Mouse (Mus musculus): ENCODE results near the gene Cdkl3. TPM values are rescaled to one million over a fixed set of nuclear protein-coding genes. Genes with fewer than 3 reads are reported as not detected.
A peak's percentile ranks its signal among the peaks of the same experiment; 100 is the strongest.

The Cdkl3 gene
- polyA plus RNA-seq, 1 experiment: 0.24 TPM

GRCm38 (mm10) chr11:52089291-52089690 is 85.3 kb downstream of the Cdkl3 start:
- Histone ChIP-seq H3K27ac (ENCODE audit: insufficient read depth, low read depth, low read length) (no peak overlapping the region), H3K36me3 (ENCODE audit: control insufficient read depth, insufficient read depth, low read length) (no peaks in the 10 kb centered on the region), H3K27me3 (ENCODE audit: control insufficient read depth, insufficient read depth, low read length) (no peaks in the 10 kb centered on the region), H3K4me1 (ENCODE audit: control insufficient read depth, insufficient read depth, insufficient read length, low read length) (no peaks in the 10 kb centered on the region), H3K4me3 (ENCODE audit: low read depth, low read length) (no peak overlapping the region)
- TF ChIP-seq CTCF (IDR thresholded peaks at IDR 0.05; ENCODE audit: extremely low read depth, insufficient read length, insufficient replicate concordance, low read depth, low read length) (no peak), POLR2A (IDR thresholded peaks at IDR 0.05; ENCODE audit: low read depth, low read length) (no peak)
- 63% methylated on average over 8 of the region's 8 CpGs for WGBS

GRCm38 (mm10) chr11:52091261-52091660 is 87.2 kb downstream of the Cdkl3 start:
- TF ChIP-seq POLR2A (IDR thresholded peaks at IDR 0.05; ENCODE audit: low read depth, low read length): no peak
- no peak for TF ChIP-seq CTCF (IDR thresholded peaks at IDR 0.05; ENCODE audit: extremely low read depth, insufficient read length, insufficient replicate concordance, low read depth, low read length)
- Histone ChIP-seq H3K27me3 (ENCODE audit: control insufficient read depth, insufficient read depth, low read length) (no peaks in the 10 kb centered on the region), H3K27ac (ENCODE audit: insufficient read depth, low read depth, low read length) (no peak overlapping the region), H3K4me1 (ENCODE audit: control insufficient read depth, insufficient read depth, insufficient read length, low read length) (peaks cover 3% of the 10 kb centered on the region), H3K36me3 (ENCODE audit: control insufficient read depth, insufficient read depth, low read length) (no peaks in the 10 kb centered on the region), H3K4me3 (ENCODE audit: low read depth, low read length) (no peak overlapping the region)
- 85% methylated on average over 9 of the region's 9 CpGs for WGBS

GRCm38 (mm10) chr11:52094568-52094967 is 90.5 kb downstream of the Cdkl3 start:
- no peak overlapping the region for H3K4me3 ChIP-seq (ENCODE audit: low read depth, low read length)
- H3K27ac ChIP-seq (ENCODE audit: insufficient read depth, low read depth, low read length): peak overlapping the region; percentile 74
- H3K36me3 ChIP-seq (ENCODE audit: control insufficient read depth, insufficient read depth, low read length): no peaks in the 10 kb centered on the region
- no peaks in the 10 kb centered on the region for H3K27me3 ChIP-seq (ENCODE audit: control insufficient read depth, insufficient read depth, low read length)
- 22% methylated on average over 5 of the region's 5 CpGs for WGBS
- TF ChIP-seq CTCF (IDR thresholded peaks at IDR 0.05; ENCODE audit: extremely low read depth, insufficient read length, insufficient replicate concordance, low read depth, low read length) (no peak), POLR2A (IDR thresholded peaks at IDR 0.05; ENCODE audit: low read depth, low read length) (no peak)
- peaks cover 12% of the 10 kb centered on the region for H3K4me1 ChIP-seq (ENCODE audit: control insufficient read depth, insufficient read depth, insufficient read length, low read length)

GRCm38 (mm10) chr11:52097016-52097415 is 93.0 kb downstream of the Cdkl3 start:
- 78% methylated on average over 3 of the region's 3 CpGs for WGBS
- no peaks in the 10 kb centered on the region for H3K27me3 ChIP-seq (ENCODE audit: control insufficient read depth, insufficient read depth, low read length)
- no peaks in the 10 kb centered on the region for H3K36me3 ChIP-seq (ENCODE audit: control insufficient read depth, insufficient read depth, low read length)
- no peak overlapping the region for H3K4me3 ChIP-seq (ENCODE audit: low read depth, low read length)
- H3K27ac ChIP-seq (ENCODE audit: insufficient read depth, low read depth, low read length): no peak overlapping the region
- TF ChIP-seq CTCF (IDR thresholded peaks at IDR 0.05; ENCODE audit: extremely low read depth, insufficient read length, insufficient replicate concordance, low read depth, low read length) (no peak), POLR2A (IDR thresholded peaks at IDR 0.05; ENCODE audit: low read depth, low read length) (no peak)
- H3K4me1 ChIP-seq (ENCODE audit: control insufficient read depth, insufficient read depth, insufficient read length, low read length): peaks cover 17% of the 10 kb centered on the region

GRCm38 (mm10) chr11:52097596-52097995 is 93.6 kb downstream of the Cdkl3 start:
- no peak overlapping the region for H3K4me3 ChIP-seq (ENCODE audit: low read depth, low read length)
- 57% methylated on average over 2 of the region's 2 CpGs for whole genome bisulfite sequencing

GRCm38 (mm10) chr11:52098398-52098946 is 94.5 kb downstream of the Cdkl3 start, which contains the start of gene Ppp2ca:
TSS of gene Ppp2ca (plus strand) at chr11:52098681.
- Histone ChIP-seq H3K4me1 (ENCODE audit: control insufficient read depth, insufficient read depth, insufficient read length, low read length) (peaks cover 17% of the 10 kb centered on the region), H3K27ac (ENCODE audit: insufficient read depth, low read depth, low read length) (peak within 1 kb of the TSS; percentile 94), H3K36me3 (ENCODE audit: control insufficient read depth, insufficient read depth, low read length) (no peaks in the 10 kb centered on the region), H3K4me3 (ENCODE audit: low read depth, low read length) (peak within 1 kb of the TSS; percentile 91), H3K27me3 (ENCODE audit: control insufficient read depth, insufficient read depth, low read length) (no peaks in the 10 kb centered on the region)
- TF ChIP-seq POLR2A (IDR thresholded peaks at IDR 0.05; ENCODE audit: low read depth, low read length) (peak; percentile 56; the same call in 1 of the 2 replicates), CTCF (IDR thresholded peaks at IDR 0.05; ENCODE audit: extremely low read depth, insufficient read length, insufficient replicate concordance, low read depth, low read length) (0 out of 2 replicates have a peak, but pooled peaks have one; percentile 10)
- under 1% methylated on average over 53 of the region's 53 CpGs for WGBS

More at GRCm38 (mm10) chr11:52097596-52097995, 93.6 kb downstream of the Cdkl3 start:
- Histone ChIP-seq H3K36me3 (ENCODE audit: control insufficient read depth, insufficient read depth, low read length) (no peaks in the 10 kb centered on the region), H3K27me3 (ENCODE audit: control insufficient read depth, insufficient read depth, low read length) (no peaks in the 10 kb centered on the region), H3K27ac (ENCODE audit: insufficient read depth, low read depth, low read length) (peak overlapping the region; percentile 94), H3K4me1 (ENCODE audit: control insufficient read depth, insufficient read depth, insufficient read length, low read length) (peaks cover 17% of the 10 kb centered on the region)
- TF ChIP-seq CTCF (IDR thresholded peaks at IDR 0.05; ENCODE audit: extremely low read depth, insufficient read length, insufficient replicate concordance, low read depth, low read length) (no peak), POLR2A (IDR thresholded peaks at IDR 0.05; ENCODE audit: low read depth, low read length) (no peak)

GRCm38 (mm10) chr11:52099031-52099761 is 95.2 kb downstream of the Cdkl3 start:
- Histone ChIP-seq H3K27ac (ENCODE audit: insufficient read depth, low read depth, low read length) (peak overlapping the region; percentile 92), H3K4me3 (ENCODE audit: low read depth, low read length) (peak overlapping the region; percentile 91), H3K36me3 (ENCODE audit: control insufficient read depth, insufficient read depth, low read length) (no peaks in the 10 kb centered on the region), H3K27me3 (ENCODE audit: control insufficient read depth, insufficient read depth, low read length) (no peaks in the 10 kb centered on the region), H3K4me1 (ENCODE audit: control insufficient read depth, insufficient read depth, insufficient read length, low read length) (peaks cover 18% of the 10 kb centered on the region)
- TF ChIP-seq POLR2A (IDR thresholded peaks at IDR 0.05; ENCODE audit: low read depth, low read length) (no peak), CTCF (IDR thresholded peaks at IDR 0.05; ENCODE audit: extremely low read depth, insufficient read length, insufficient replicate concordance, low read depth, low read length) (no peak)
- under 1% methylated on average over 72 of the region's 72 CpGs for WGBS
